Comparison of ENCODE assay signal across 10 mouse cellular contexts in the genomic region with DNA sequence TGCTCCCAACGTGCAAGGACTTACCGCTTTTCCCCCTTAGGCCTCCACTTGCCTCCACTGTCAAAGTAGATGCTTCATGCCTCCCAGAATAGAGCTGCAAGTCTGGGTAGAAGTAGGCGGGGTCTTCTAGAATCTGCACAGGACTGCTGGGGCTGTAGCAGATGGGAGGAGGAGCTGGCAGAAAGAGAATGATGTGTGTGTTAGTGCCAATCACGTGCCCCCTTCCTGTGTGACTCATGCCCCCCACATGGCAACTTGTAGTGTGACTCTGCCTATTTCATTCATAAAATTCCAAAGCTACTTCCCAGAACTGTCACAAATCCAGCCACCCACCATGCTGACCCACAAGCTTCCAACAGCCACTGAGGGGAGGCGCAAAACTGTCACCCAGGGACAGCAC. TPM values are rescaled to one million over a fixed set of nuclear protein-coding genes. Genes with fewer than 3 reads are reported as not detected.
DNase-seq lines count a peak whose midpoint lies in the region; ATAC-seq and TF ChIP-seq lines count a peak whose summit lies in the region.
"Had no signal": no experiment of that assay in that cellular context is flagged by ENCODE, and none has a peak within 500 bp of the region (broad histone marks: within the 10 kb centered on the region; RNA-seq: fewer than 3 reads in every experiment).

No protein-coding gene starts in this region.

- intact Hi-C loops in left cerebral cortex, postnatal 10 days (cut with DNase I): no loop called here

- H3K4me2 ChIP-seq in heart, postnatal 0 days (ENCODE audit: low read depth, low read length): peak overlapping the region; percentile 16; the same call in 1 of the 2 replicates
- H3K4me2 ChIP-seq in forebrain, postnatal 0 days (ENCODE audit: low read depth): no peak overlapping the region
- H3K4me2 ChIP-seq in intestine, embryonic 15.5 days (replicated peaks): no peak overlapping the region

- no peaks in the 10 kb centered on the region for H3K9me3 ChIP-seq in heart, postnatal 0 days (replicated peaks; ENCODE audit: control insufficient read depth, low read length)
- H3K9me3 ChIP-seq in forebrain, postnatal 0 days (ENCODE audit: low read length): no peaks in the 10 kb centered on the region
- H3K9me3 ChIP-seq in intestine, embryonic 15.5 days: no peaks in the 10 kb centered on the region

- H3K4me3 ChIP-seq in heart, postnatal 0 days (ENCODE audit: low read depth, low read length): no peak overlapping the region
- H3K4me3 ChIP-seq in forebrain, postnatal 0 days (ENCODE audit: low read depth, low read length): no peak overlapping the region
- H3K4me3 ChIP-seq in intestine, embryonic 15.5 days (replicated peaks): no peak overlapping the region
- H3K4me3 ChIP-seq: megakaryocyte, embryonic 14.5 days had no signal

- H3K36me3 ChIP-seq in heart, postnatal 0 days (replicated peaks; ENCODE audit: control insufficient read depth, insufficient read depth, low read length): peaks cover 50% of the 10 kb centered on the region
- H3K36me3 ChIP-seq in forebrain, postnatal 0 days (ENCODE audit: insufficient read depth): peaks cover 35% of the 10 kb centered on the region
- peaks cover 10% of the 10 kb centered on the region for H3K36me3 ChIP-seq in intestine, embryonic 15.5 days

- peak; percentile 90 for DNase-seq in heart, postnatal 0 days (ENCODE audit: low spot score)
- DNase-seq in heart, adult 9 months (ENCODE audit: low spot score in 2 of 2): no peak
- peak; percentile 82 for DNase-seq in NIH3T3 (ENCODE audit: low read depth)
- DNase-seq in forebrain, postnatal 0 days: peak; percentile 47
- DNase-seq in left cerebral cortex, postnatal 10 days (ENCODE audit: extremely low spot score in 1 of 2, low spot score in 2 of 2): peak; percentile 30 to 40
- no peak for DNase-seq in MN1 (ENCODE audit: low spot score)
- DNase-seq: cerebellum, adult 9-10 months; thymus, adult 2 months had no signal

- TF ChIP-seq EP300 in heart, postnatal 0 days (IDR thresholded peaks at IDR 0.05; ENCODE audit: low read depth): no peak

- peak; percentile 94 for ATAC-seq in heart, postnatal 0 days (ENCODE audit: insufficient read depth, low read depth)
- peak; percentile 87 for ATAC-seq in forebrain, postnatal 0 days
- no peak for ATAC-seq in intestine, embryonic 15.5 days

- 43% methylated on average over 5 of the region's 5 CpGs for WGBS in heart, postnatal 0 days
- 83% methylated on average over 5 of the region's 5 CpGs for WGBS in forebrain, postnatal 0 days
- WGBS in intestine, embryonic 15.5 days: 87% methylated on average over 5 of the region's 5 CpGs

- TF ChIP-seq CTCF in heart, postnatal 0 days (IDR thresholded peaks at IDR 0.05; ENCODE audit: low read depth): no peak
- TF ChIP-seq CTCF in forebrain, postnatal 0 days (IDR thresholded peaks at IDR 0.05; ENCODE audit: low read depth): no peak

- H3K4me1 ChIP-seq in heart, postnatal 0 days (ENCODE audit: control insufficient read depth, insufficient read depth): peaks cover 39% of the 10 kb centered on the region
- H3K4me1 ChIP-seq in forebrain, postnatal 0 days (ENCODE audit: insufficient read depth): no peaks in the 10 kb centered on the region
- H3K4me1 ChIP-seq in intestine, embryonic 15.5 days (replicated peaks): no peaks in the 10 kb centered on the region; the same call in 1 of the 2 replicates

- no peaks in the 10 kb centered on the region for H3K27me3 ChIP-seq in heart, postnatal 0 days (ENCODE audit: control insufficient read depth, insufficient read depth, low read length)
- H3K27me3 ChIP-seq in forebrain, postnatal 0 days (ENCODE audit: insufficient read depth, low read length): no peaks in the 10 kb centered on the region
- H3K27me3 ChIP-seq in intestine, embryonic 15.5 days (replicated peaks): no peaks in the 10 kb centered on the region

- no peak overlapping the region for H3K9ac ChIP-seq in heart, postnatal 0 days (replicated peaks; ENCODE audit: low read depth, low read length)
- no peak overlapping the region for H3K9ac ChIP-seq in forebrain, postnatal 0 days
- no peak overlapping the region for H3K9ac ChIP-seq in intestine, embryonic 15.5 days

- H3K27ac ChIP-seq in heart, postnatal 0 days (ENCODE audit: low read depth): peak overlapping the region; percentile 78
- no peak overlapping the region for H3K27ac ChIP-seq in forebrain, postnatal 0 days (ENCODE audit: low read depth, low read length)
- H3K27ac ChIP-seq in intestine, embryonic 15.5 days: no peak overlapping the region

RNA-seq across cellular contexts. Expression of a gene that starts 48.4 kb away (rescaled TPM):
- 70.2 and 89.1 TPM in 2 replicates for total RNA-seq in heart, postnatal 0 days (2014; rRNA removed; ENCODE audit: low replicate concordance)
- polyA plus RNA-seq in heart, postnatal 0 days (2015; fragmentation: Nextera tagmentation; extraction: Ambion mirVana): 10.4 and 11.7 TPM in 2 replicates
- total RNA-seq in forebrain, postnatal 0 days (2014; rRNA removed): 21.8 and 31.4 TPM in 2 replicates
- 3.1 and 5.2 TPM in 2 replicates for polyA plus RNA-seq in forebrain, postnatal 0 days (2015; fragmentation: Nextera tagmentation; extraction: Ambion mirVana)
- 10 to 100 TPM; 12.9 to 13.9 TPM for total RNA-seq in left cerebral cortex, postnatal 10 days (2021)
- polyA plus RNA-seq in intestine, embryonic 15.5 days (2015; fragmentation: Nextera tagmentation; extraction: Ambion mirVana): 10.1 and 11.7 TPM in 2 replicates

Comparison
In these comparisons a context has a peak if more than half of its experiments do, and no peak if none do; other contexts are left out.
1. DNase-seq: peak in heart, postnatal 0 days (single experiment), NIH3T3 (single experiment), forebrain, postnatal 0 days (single experiment) and left cerebral cortex, postnatal 10 days (2 of 2); none in heart, adult 9 months (0 of 2) and MN1 (single experiment).